Mouse (Mus musculus) kidney, embryonic 16.5 days (tissue): Measurements from ENCODE around the gene Irx1. TPM values are rescaled to one million over a fixed set of nuclear protein-coding genes. Genes with fewer than 3 reads are reported as not detected.

Experiments
- ATAC-seq: fragments of 200-750 bp; cut with Nextera tagmentation; 2 replicates; pipeline ENCODE4 v1.8.0; 2017; ENCODE audit warnings: moderate TSS enrichment; ENCODE audit not compliant: low FRiP score, low TSS enrichment
- H3K27ac ChIP-seq: fragments of 300-500 bp; sonication (generic); 2 replicates; pipeline ENCODE4 v1.5.1; 2014; ENCODE audit warnings: low read length
- H3K27me3 ChIP-seq: fragments of 300-500 bp; sonication (generic); 2 replicates; pipeline ENCODE4 v1.6.1; 2014; ENCODE audit warnings: low read length, control low read depth, mixed read lengths; ENCODE audit not compliant: insufficient read depth
- H3K36me3 ChIP-seq: fragments of 300-500 bp; sonication (generic); 2 replicates; pipeline ENCODE4 v1.6.1; 2014; ENCODE audit warnings: low read length, control low read depth, mixed read lengths; ENCODE audit not compliant: insufficient read depth
- H3K4me1 ChIP-seq: fragments of 300-500 bp; sonication (generic); 2 replicates; pipeline ENCODE4 v1.6.1; 2014; ENCODE audit warnings: low read length, control low read depth, mixed read lengths; ENCODE audit not compliant: insufficient read depth
- H3K4me2 ChIP-seq: fragments of 300-500 bp; sonication (generic); replicated peaks from 2 replicates; pipeline ENCODE4 v1.6.1; 2014; ENCODE audit warnings: low read depth, low read length
- H3K4me3 ChIP-seq: fragments of 300-500 bp; sonication (generic); 2 replicates; pipeline ENCODE4 v1.5.1; 2014; ENCODE audit warnings: mild to moderate bottlenecking, low read length
- H3K9ac ChIP-seq: fragments of 300-500 bp; sonication (generic); replicated peaks from 2 replicates; pipeline ENCODE4 v1.6.1; 2014; ENCODE audit warnings: low read length
- H3K9me3 ChIP-seq: fragments of 300-500 bp; sonication (generic); 2 replicates; pipeline ENCODE4 v1.6.1; 2016; ENCODE audit warnings: low read length, control low read depth
- WGBS: fragments of 180-500 bp; shearing (Covaris S2); extraction: QIAGEN DNeasy Blood & Tissue Kit; methylation state at CpG from one replicate; pipeline ENCODE4 v1.1.7; 2014; 5-methylcytosine and 5-hydroxymethylcytosine counted together
- polyA plus RNA-seq: library from polyadenylated mRNA; unstranded; fragments of >200 nt; fragmentation: Nextera tagmentation; extraction: Ambion mirVana; gene quantifications from 2 replicates; pipeline ENCODE4 v1.2.1, GENCODE M21; 2015

Irx1 gene
- polyA plus RNA-seq, 1 experiment from 2014 or later: 3.5 TPM

- Histone ChIP-seq H3K4me2 (0 out of 2 replicates have a peak overlapping the region, but pooled peaks have one; percentile 64), H3K4me3 (peak overlapping the region; percentile 50)
- WGBS: 1% methylated on average over 25 of the region's 25 CpGs
Measured at GRCm38 (mm10) chr13:71961891-71962660, 1.4 kb downstream of the Irx1 start.

GRCm38 (mm10) chr13:71960846-71961735 lies 2.4 kb downstream of the Irx1 start:
- H3K9me3 ChIP-seq: no peaks in the 10 kb centered on the region
- ATAC-seq: no peak
- H3K36me3 ChIP-seq: no peaks in the 10 kb centered on the region
- WGBS: 7% methylated on average over 9 of the region's 9 CpGs
- H3K4me3 ChIP-seq: peak overlapping the region; percentile 50
- H3K9ac ChIP-seq: no peak overlapping the region
- no peak overlapping the region for H3K4me2 ChIP-seq
- H3K4me1 ChIP-seq: peaks cover 12% of the 10 kb centered on the region
- no peak overlapping the region for H3K27ac ChIP-seq
- H3K27me3 ChIP-seq: peaks cover 96% of the 10 kb centered on the region

More at GRCm38 (mm10) chr13:71961891-71962660, 1.4 kb downstream of the Irx1 start:
- no peak overlapping the region for H3K27ac ChIP-seq
- no peaks in the 10 kb centered on the region for H3K9me3 ChIP-seq
- ATAC-seq: no peak
- peak overlapping the region; percentile 62 for H3K9ac ChIP-seq
- H3K4me1 ChIP-seq: peaks cover 12% of the 10 kb centered on the region
- H3K27me3 ChIP-seq: peaks cover 96% of the 10 kb centered on the region
- H3K36me3 ChIP-seq: no peaks in the 10 kb centered on the region

GRCm38 (mm10) chr13:71960277-71960672 lies 3.2 kb downstream of the Irx1 start:
- Histone ChIP-seq H3K9me3 (no peaks in the 10 kb centered on the region), H3K27me3 (peaks cover 96% of the 10 kb centered on the region), H3K4me3 (peak overlapping the region; percentile 50), H3K4me2 (peak overlapping the region; percentile 30), H3K9ac (no peak overlapping the region), H3K4me1 (peaks cover 12% of the 10 kb centered on the region), H3K36me3 (no peaks in the 10 kb centered on the region), H3K27ac (no peak overlapping the region)
- 1% methylated on average over 9 of the region's 9 CpGs for WGBS
- no peak for ATAC-seq

GRCm38 (mm10) chr13:71959361-71960276 lies 3.9 kb downstream of the Irx1 start:
- H3K36me3 ChIP-seq: no peaks in the 10 kb centered on the region
- H3K27ac ChIP-seq: no peak overlapping the region
- no peaks in the 10 kb centered on the region for H3K9me3 ChIP-seq
- peak overlapping the region; percentile 30 for H3K4me2 ChIP-seq
- peak overlapping the region; percentile 50 for H3K4me3 ChIP-seq
- H3K27me3 ChIP-seq: peaks cover 95% of the 10 kb centered on the region
- under 1% methylated on average over 75 of the region's 76 CpGs for WGBS
- peak; percentile 50; the same call in 1 of the 2 replicates for ATAC-seq
- peak overlapping the region; percentile 28 for H3K9ac ChIP-seq
- H3K4me1 ChIP-seq: peaks cover 12% of the 10 kb centered on the region

DNA sequence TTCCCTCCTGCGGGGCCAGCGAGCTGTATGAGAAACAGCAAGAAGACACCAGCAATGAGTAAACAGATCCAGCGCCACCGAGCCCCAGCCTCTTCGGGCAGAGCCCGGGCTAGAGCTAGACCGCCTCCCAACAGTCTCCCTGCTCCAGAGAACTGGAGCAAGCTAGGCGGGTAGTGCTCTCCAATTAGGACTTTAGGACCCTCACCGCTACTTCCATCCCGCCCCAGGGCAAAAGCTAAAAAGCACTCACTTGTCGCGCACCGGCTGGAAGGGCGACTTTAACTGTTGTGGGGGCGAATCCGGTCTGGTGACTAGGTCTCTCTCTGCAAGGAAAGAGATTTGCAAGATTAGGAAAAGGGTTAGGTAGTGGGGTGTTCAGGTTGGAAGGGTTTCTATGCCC lies 4.9 kb downstream of the Irx1 start:
- Histone ChIP-seq H3K27ac (no peak overlapping the region), H3K9ac (no peak overlapping the region)

DNA sequence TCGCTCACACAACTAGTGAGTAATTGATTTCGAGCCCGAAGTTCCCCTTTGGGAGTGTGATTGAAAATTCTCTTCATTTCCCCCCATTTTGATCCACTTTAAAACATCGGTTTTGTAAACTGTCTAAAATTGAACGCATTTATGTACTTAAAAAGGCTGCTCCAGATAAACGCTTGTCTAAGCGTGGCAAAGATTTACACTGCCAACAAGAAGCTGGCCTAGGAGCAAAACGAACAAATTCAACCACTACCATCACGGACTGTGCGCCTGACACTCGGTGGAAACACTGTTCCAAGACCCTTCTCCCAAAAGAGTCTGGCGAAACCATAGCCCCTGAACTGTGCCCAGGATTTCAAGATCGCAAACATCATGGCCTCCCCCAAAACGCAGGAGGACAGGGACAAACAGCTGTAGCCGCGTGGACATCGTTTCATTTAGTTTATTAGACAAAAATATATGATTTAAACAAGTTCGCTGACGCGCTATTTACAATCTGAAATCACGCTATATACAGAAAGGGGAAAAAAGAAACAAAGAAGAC lies 5.6 kb downstream of the Irx1 start:
- Histone ChIP-seq H3K4me2 (peak overlapping the region; percentile 10), H3K9ac (no peak overlapping the region), H3K27ac (no peak overlapping the region), H3K36me3 (no peaks in the 10 kb centered on the region), H3K4me1 (peaks cover under 1% of the 10 kb centered on the region; the same call in 1 of the 2 replicates), H3K27me3 (peaks cover 95% of the 10 kb centered on the region), H3K9me3 (no peaks in the 10 kb centered on the region), H3K4me3 (peak overlapping the region; percentile 50; the same call in 1 of the 2 replicates)
- WGBS: 3% methylated on average over 21 of the region's 21 CpGs
- ATAC-seq: no peak

More for the DNA sequence above, 4.9 kb downstream of the Irx1 start:
- Histone ChIP-seq H3K4me1 (peaks cover 8% of the 10 kb centered on the region), H3K4me2 (peak overlapping the region; percentile 30; the same call in 1 of the 2 replicates), H3K27me3 (peaks cover 95% of the 10 kb centered on the region), H3K4me3 (peak overlapping the region; percentile 50), H3K36me3 (no peaks in the 10 kb centered on the region), H3K9me3 (no peaks in the 10 kb centered on the region)
- WGBS: 1% methylated on average over 16 of the region's 16 CpGs
- ATAC-seq: no peak

- peak overlapping the region; percentile 6 for H3K4me3 ChIP-seq
Measured at GRCm38 (mm10) chr13:71957147-71957546, 6.4 kb downstream of the Irx1 start.

DNA sequence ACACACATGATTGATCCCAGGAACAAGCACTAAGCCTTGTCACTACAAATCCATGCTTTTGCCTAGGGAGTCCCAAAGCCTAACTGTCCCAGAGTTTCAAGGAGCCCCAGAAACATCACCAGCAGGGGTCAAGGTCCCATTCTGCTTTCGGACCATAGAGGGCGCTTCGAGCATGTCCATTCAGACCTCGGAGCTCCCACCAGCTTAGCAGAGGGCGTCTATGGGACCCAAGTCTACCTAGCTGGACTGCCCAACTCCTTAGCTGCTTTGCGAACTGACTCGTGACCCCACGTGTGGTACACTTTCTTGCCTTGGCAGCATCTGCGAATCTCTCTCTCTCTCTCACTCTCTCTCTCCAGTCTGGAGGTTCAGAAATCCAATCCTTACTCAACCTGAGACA lies 7.0 kb downstream of the Irx1 start:
- Histone ChIP-seq H3K27ac (no peak overlapping the region), H3K36me3 (no peaks in the 10 kb centered on the region), H3K4me1 (no peaks in the 10 kb centered on the region), H3K9ac (no peak overlapping the region), H3K4me3 (no peak overlapping the region), H3K4me2 (peak overlapping the region; percentile 21; the same call in 1 of the 2 replicates), H3K9me3 (no peaks in the 10 kb centered on the region), H3K27me3 (peaks cover 99% of the 10 kb centered on the region)
- 0 out of 2 replicates have a peak, but pooled peaks have one; percentile 43 for ATAC-seq
- 0% methylated on average over 9 of the region's 9 CpGs for WGBS

More at GRCm38 (mm10) chr13:71957147-71957546, 6.4 kb downstream of the Irx1 start:
- H3K9me3 ChIP-seq: no peaks in the 10 kb centered on the region
- no peaks in the 10 kb centered on the region for H3K36me3 ChIP-seq
- no peak for ATAC-seq
- WGBS: 2% methylated on average over 18 of the region's 18 CpGs
- peak overlapping the region; percentile 21; the same call in 1 of the 2 replicates for H3K4me2 ChIP-seq
- peaks cover 97% of the 10 kb centered on the region for H3K27me3 ChIP-seq
- no peak overlapping the region for H3K27ac ChIP-seq
- H3K4me1 ChIP-seq: no peaks in the 10 kb centered on the region
- no peak overlapping the region; the same call in 1 of the 2 replicates for H3K9ac ChIP-seq

DNA sequence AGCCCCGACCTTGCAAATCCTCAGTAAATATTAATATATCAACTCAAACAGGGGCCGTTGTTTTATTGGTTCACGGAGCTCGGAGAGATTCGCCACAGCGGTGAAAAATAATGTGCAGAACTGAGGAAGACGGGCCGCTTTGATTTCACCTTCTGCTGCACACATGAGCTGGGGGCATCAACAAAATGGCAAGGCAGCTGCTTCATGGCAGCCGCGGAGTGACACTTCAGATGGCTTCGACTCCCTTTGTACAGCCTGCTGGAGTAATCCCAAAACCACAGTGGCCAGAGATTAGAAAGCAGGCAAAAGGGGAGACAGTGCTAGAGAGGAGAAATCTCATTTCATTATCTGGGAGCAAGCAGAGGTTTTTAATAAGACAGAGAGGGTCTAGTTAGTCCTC lies 11.6 kb downstream of the Irx1 start:
- Histone ChIP-seq H3K27me3 (peaks cover 87% of the 10 kb centered on the region), H3K36me3 (no peaks in the 10 kb centered on the region), H3K4me3 (no peak overlapping the region), H3K9me3 (no peaks in the 10 kb centered on the region), H3K4me1 (no peaks in the 10 kb centered on the region), H3K9ac (no peak overlapping the region), H3K27ac (no peak overlapping the region), H3K4me2 (no peak overlapping the region)
- no peak for ATAC-seq
- 42% methylated on average over 11 of the region's 11 CpGs for WGBS
